Mouse (Mus musculus) heart, adult 9 months (tissue): ENCODE measurements at regions not wholly inside any gene's neighbourhood (a gene's known extent, or its start where the extent isn't known, plus 50 kb on each side); places are given as distances from the start of the nearest gene placed in this dataset.

Experiments
- DNase-seq, 2 experiments: peaks; one replicate each; pipeline ENCODE4 v3.0.0; 2022; ENCODE audit warnings: low spot score in 2 of 2

- no peak for DNase-seq
Observed at GRCm38 (mm10) chr10:109480551-109480950, 469.8 kb upstream of the Syt1 start.

GRCm38 (mm10) chr10:109479941-109480340 is 469.2 kb upstream of the Syt1 start:
- DNase-seq, result no peak

GRCm38 (mm10) chr10:109466516-109466915 is 455.7 kb upstream of the Syt1 start:
- no peak for DNase-seq

- no peak for DNase-seq
Observed at GRCm38 (mm10) chr10:109431112-109431511, 420.3 kb upstream of the Syt1 start.

- DNase-seq, result no peak
Observed at GRCm38 (mm10) chr10:109427878-109428277, 417.1 kb upstream of the Syt1 start.

- no peak for DNase-seq
Observed at GRCm38 (mm10) chr10:109407011-109407410, 396.2 kb upstream of the Syt1 start.

GRCm38 (mm10) chr10:109405116-109405685 is 394.4 kb upstream of the Syt1 start:
- no peak for DNase-seq

- DNase-seq, result no peak
Observed at GRCm38 (mm10) chr10:109383758-109384157, 373.0 kb upstream of the Syt1 start.

GRCm38 (mm10) chr10:109378846-109379245 is 368.1 kb upstream of the Syt1 start:
- DNase-seq, result no peak

- no peak for DNase-seq
Observed at GRCm38 (mm10) chr10:109360161-109360560, 349.4 kb upstream of the Syt1 start.

- no peak for DNase-seq
Observed at GRCm38 (mm10) chr10:109358812-109359211, 348.0 kb upstream of the Syt1 start.

GRCm38 (mm10) chr10:109332846-109333386 is 322.1 kb upstream of the Syt1 start:
- DNase-seq, result no peak

- DNase-seq, result no peak
Observed at GRCm38 (mm10) chr10:109309286-109309685, 298.5 kb upstream of the Syt1 start.

GRCm38 (mm10) chr10:109300199-109300598 is 289.4 kb upstream of the Syt1 start:
- DNase-seq, result no peak

GRCm38 (mm10) chr10:109299785-109300184 is 289.0 kb upstream of the Syt1 start:
- no peak for DNase-seq

GRCm38 (mm10) chr10:109283348-109283747 is 272.6 kb upstream of the Syt1 start:
- no peak for DNase-seq

- no peak for DNase-seq
Observed at GRCm38 (mm10) chr10:109249781-109250180, 239.0 kb upstream of the Syt1 start.

GRCm38 (mm10) chr10:109246328-109246727 is 235.5 kb upstream of the Syt1 start:
- DNase-seq, result no peak

GRCm38 (mm10) chr10:109237026-109237425 is 226.2 kb upstream of the Syt1 start:
- DNase-seq, result no peak

- no peak for DNase-seq
Observed at GRCm38 (mm10) chr10:109226989-109227388, 216.2 kb upstream of the Syt1 start.

- no peak for DNase-seq
Observed at GRCm38 (mm10) chr10:109188761-109189503, 178.2 kb upstream of the Syt1 start.

GRCm38 (mm10) chr10:109188252-109188651 is 177.5 kb upstream of the Syt1 start:
- DNase-seq, result no peak

- DNase-seq, result no peak
Observed at GRCm38 (mm10) chr10:109185243-109185642, 174.5 kb upstream of the Syt1 start.
